Mouse (Mus musculus) 416B (cell line): ENCODE data around the gene Krtap29-1.

Source experiments
- DNase-seq: peaks from one replicate; pipeline ENCODE4 v3.0.0; 2011; ENCODE audit warnings: low read depth

Krtap29-1 gene

DNA sequence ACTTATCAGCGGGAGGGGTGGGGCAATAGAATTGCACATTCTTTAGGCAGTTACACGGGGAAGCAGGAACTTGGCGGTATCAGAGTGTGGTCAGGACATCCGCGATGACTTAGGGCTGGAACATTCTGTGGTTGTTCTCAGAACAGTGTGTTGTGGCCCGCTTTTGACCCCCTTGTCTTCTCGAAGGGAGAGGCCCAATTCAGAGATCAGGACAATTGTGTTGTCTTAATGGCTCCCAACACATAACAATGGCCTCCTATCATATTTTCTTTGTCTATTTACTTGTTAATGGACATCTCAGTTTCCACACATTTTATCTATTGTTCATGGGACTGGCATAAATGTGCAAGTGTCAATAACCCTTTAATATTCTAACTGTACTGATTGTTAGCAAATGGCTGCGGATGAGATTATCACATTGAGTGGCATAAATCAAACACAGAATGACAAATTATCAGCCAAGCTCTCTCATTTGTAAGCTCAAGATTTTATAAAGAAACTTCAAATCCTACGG, 41.0 kb downstream of the Krtap29-1 start:
- no peak for DNase-seq

DNA sequence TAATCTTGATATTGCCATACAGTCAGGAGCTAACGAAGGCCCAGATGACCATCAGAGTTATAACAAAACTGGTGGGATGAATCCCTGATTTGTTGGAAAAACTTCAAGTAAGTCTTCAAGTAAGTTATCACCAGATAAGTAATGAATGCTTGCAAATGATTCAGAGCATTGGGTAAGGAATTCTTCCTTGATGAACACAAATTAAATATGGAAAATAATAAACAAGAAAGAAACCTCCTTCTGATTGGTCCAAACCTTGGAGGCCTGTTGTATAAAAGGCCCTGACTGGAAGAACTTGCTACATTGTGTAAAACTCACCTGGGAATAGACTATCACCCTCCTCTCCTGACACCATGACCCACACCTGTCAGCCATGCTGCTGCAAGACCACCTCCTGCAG, 42.9 kb downstream of the Krtap29-1 start, which contains the start of gene Krtap31-2:
Gene Krtap31-2 (plus strand): TSS at position 301 of the 400 bp plus-strand sequence.
- no peak for DNase-seq
